Mouse (Mus musculus): Measurements from ENCODE around the gene Tmsb15l. TPM values are rescaled to one million over a fixed set of nuclear protein-coding genes. Genes with fewer than 3 reads are reported as not detected.

The Tmsb15l gene
- polyA plus RNA-seq (2015; fragmentation: Nextera tagmentation; extraction: Ambion mirVana), result 1.5 and 1.9 TPM in 2 replicates

- Histone ChIP-seq H3K9ac (ENCODE audit: low read length) (peak within 1 kb of the TSS; percentile 66), H3K27me3 (ENCODE audit: control insufficient read depth, insufficient read depth, low read length) (no peaks in the 10 kb centered on the region), H3K4me2 (ENCODE audit: low read depth, low read length) (peak within 1 kb of the TSS; percentile 66), H3K9me3 (replicated peaks; ENCODE audit: control insufficient read depth, low read length) (no peaks in the 10 kb centered on the region), H3K4me3 (ENCODE audit: low read length) (peak within 1 kb of the TSS; percentile 46), H3K27ac (ENCODE audit: low read length) (no peak within 1 kb of the TSS), H3K36me3 (ENCODE audit: control insufficient read depth, insufficient read depth) (no peaks in the 10 kb centered on the region), H3K4me1 (ENCODE audit: control insufficient read depth, insufficient read depth, low read length) (no peaks in the 10 kb centered on the region)
- 25% methylated on average over 15 of the region's 15 CpGs for WGBS
- ATAC-seq (replicated peaks; ENCODE audit: extremely low read depth, insufficient read depth, low FRiP score), result peak; percentile 99
Observed at GRCm38 (mm10) chrX:136976424-136977084, at the start of gene Tmsb15l, which contains the start of gene Tmsb15b1. Tmsb15l (minus strand) TSS chrX:136976869. Tmsb15b1 (minus strand) TSS chrX:136976874.

- ATAC-seq (replicated peaks; ENCODE audit: extremely low read depth, insufficient read depth, low FRiP score), result peak; percentile 23; the same call in 1 of the 2 replicates
- H3K4me1 ChIP-seq (ENCODE audit: control insufficient read depth, insufficient read depth, low read length), result no peaks in the 10 kb centered on the region
- H3K9me3 ChIP-seq (replicated peaks; ENCODE audit: control insufficient read depth, low read length), result no peaks in the 10 kb centered on the region
- WGBS, result 20% methylated on average over 1 of the region's 1 CpGs
- H3K4me2 ChIP-seq (ENCODE audit: low read depth, low read length), result no peak overlapping the region
- no peaks in the 10 kb centered on the region for H3K36me3 ChIP-seq (ENCODE audit: control insufficient read depth, insufficient read depth)
- no peak overlapping the region for H3K4me3 ChIP-seq (ENCODE audit: low read length)
- no peak overlapping the region for H3K27ac ChIP-seq (ENCODE audit: low read length)
- no peaks in the 10 kb centered on the region for H3K27me3 ChIP-seq (ENCODE audit: control insufficient read depth, insufficient read depth, low read length)
- no peak overlapping the region for H3K9ac ChIP-seq (ENCODE audit: low read length)
Observed at GRCm38 (mm10) chrX:137019310-137019709, 42.6 kb upstream of the Tmsb15l start.

- no peaks in the 10 kb centered on the region for H3K4me1 ChIP-seq (ENCODE audit: control insufficient read depth, insufficient read depth, low read length)
- H3K4me2 ChIP-seq (ENCODE audit: low read depth, low read length), result no peak overlapping the region
- no peak overlapping the region for H3K27ac ChIP-seq (ENCODE audit: low read length)
- no peaks in the 10 kb centered on the region for H3K9me3 ChIP-seq (replicated peaks; ENCODE audit: control insufficient read depth, low read length)
- no peak overlapping the region for H3K4me3 ChIP-seq (ENCODE audit: low read length)
- 67% methylated on average over 1 of the region's 1 CpGs for WGBS
- H3K36me3 ChIP-seq (ENCODE audit: control insufficient read depth, insufficient read depth), result no peaks in the 10 kb centered on the region
- no peaks in the 10 kb centered on the region for H3K27me3 ChIP-seq (ENCODE audit: control insufficient read depth, insufficient read depth, low read length)
- H3K9ac ChIP-seq (ENCODE audit: low read length), result no peak overlapping the region
- ATAC-seq (replicated peaks; ENCODE audit: extremely low read depth, insufficient read depth, low FRiP score), result no peak
Observed at GRCm38 (mm10) chrX:137017668-137018067, 41.0 kb upstream of the Tmsb15l start.

GRCm38 (mm10) chrX:137015099-137015709 lies 38.5 kb upstream of the Tmsb15l start:
- Histone ChIP-seq H3K27ac (ENCODE audit: low read length) (no peak overlapping the region), H3K27me3 (ENCODE audit: control insufficient read depth, insufficient read depth, low read length) (no peaks in the 10 kb centered on the region), H3K4me3 (ENCODE audit: low read length) (no peak overlapping the region), H3K9me3 (replicated peaks; ENCODE audit: control insufficient read depth, low read length) (no peaks in the 10 kb centered on the region), H3K4me2 (ENCODE audit: low read depth, low read length) (no peak overlapping the region), H3K9ac (ENCODE audit: low read length) (no peak overlapping the region), H3K36me3 (ENCODE audit: control insufficient read depth, insufficient read depth) (no peaks in the 10 kb centered on the region), H3K4me1 (ENCODE audit: control insufficient read depth, insufficient read depth, low read length) (no peaks in the 10 kb centered on the region)
- 44% methylated on average over 6 of the region's 6 CpGs for WGBS
- no peak for ATAC-seq (replicated peaks; ENCODE audit: extremely low read depth, insufficient read depth, low FRiP score)

- Histone ChIP-seq H3K36me3 (ENCODE audit: control insufficient read depth, insufficient read depth) (no peaks in the 10 kb centered on the region), H3K4me2 (ENCODE audit: low read depth, low read length) (no peak overlapping the region), H3K27me3 (ENCODE audit: control insufficient read depth, insufficient read depth, low read length) (peaks cover 3% of the 10 kb centered on the region; the same call in 1 of the 2 replicates), H3K9me3 (replicated peaks; ENCODE audit: control insufficient read depth, low read length) (no peaks in the 10 kb centered on the region), H3K9ac (ENCODE audit: low read length) (no peak overlapping the region), H3K27ac (ENCODE audit: low read length) (no peak overlapping the region), H3K4me3 (ENCODE audit: low read length) (no peak overlapping the region), H3K4me1 (ENCODE audit: control insufficient read depth, insufficient read depth, low read length) (no peaks in the 10 kb centered on the region)
- WGBS, result 57% methylated on average over 2 of the region's 2 CpGs
- ATAC-seq (replicated peaks; ENCODE audit: extremely low read depth, insufficient read depth, low FRiP score), result no peak
Observed at GRCm38 (mm10) chrX:136996256-136996655, 19.6 kb upstream of the Tmsb15l start.

- ATAC-seq (replicated peaks; ENCODE audit: extremely low read depth, insufficient read depth, low FRiP score), result no peak
- Histone ChIP-seq H3K27ac (ENCODE audit: low read length) (no peak overlapping the region), H3K36me3 (ENCODE audit: control insufficient read depth, insufficient read depth) (no peaks in the 10 kb centered on the region), H3K9ac (ENCODE audit: low read length) (no peak overlapping the region), H3K4me1 (ENCODE audit: control insufficient read depth, insufficient read depth, low read length) (no peaks in the 10 kb centered on the region), H3K4me3 (ENCODE audit: low read length) (no peak overlapping the region; the same call in 1 of the 2 replicates), H3K9me3 (replicated peaks; ENCODE audit: control insufficient read depth, low read length) (no peaks in the 10 kb centered on the region), H3K4me2 (ENCODE audit: low read depth, low read length) (peak overlapping the region; percentile 52), H3K27me3 (ENCODE audit: control insufficient read depth, insufficient read depth, low read length) (peaks cover 3% of the 10 kb centered on the region; the same call in 1 of the 2 replicates)
- 37% methylated on average over 14 of the region's 14 CpGs for WGBS
Observed at GRCm38 (mm10) chrX:136993641-136994040, 17.0 kb upstream of the Tmsb15l start.

- no peak within 1 kb of the TSS for H3K27ac ChIP-seq (ENCODE audit: low read length)
- 11% methylated on average over 26 of the region's 26 CpGs for WGBS
- no peaks in the 10 kb centered on the region for H3K9me3 ChIP-seq (replicated peaks; ENCODE audit: control insufficient read depth, low read length)
- H3K4me2 ChIP-seq (ENCODE audit: low read depth, low read length), result peak within 1 kb of the TSS; percentile 52
- no peaks in the 10 kb centered on the region for H3K36me3 ChIP-seq (ENCODE audit: control insufficient read depth, insufficient read depth)
- peak; percentile 92 for ATAC-seq (replicated peaks; ENCODE audit: extremely low read depth, insufficient read depth, low FRiP score)
- peaks cover 3% of the 10 kb centered on the region; the same call in 1 of the 2 replicates for H3K27me3 ChIP-seq (ENCODE audit: control insufficient read depth, insufficient read depth, low read length)
- H3K4me1 ChIP-seq (ENCODE audit: control insufficient read depth, insufficient read depth, low read length), result no peaks in the 10 kb centered on the region
- H3K9ac ChIP-seq (ENCODE audit: low read length), result no peak within 1 kb of the TSS
- H3K4me3 ChIP-seq (ENCODE audit: low read length), result peak within 1 kb of the TSS; percentile 30
Observed at GRCm38 (mm10) chrX:136992978-136993547, 16.4 kb upstream of the Tmsb15l start, which contains the start of gene Zcchc18. Zcchc18 (plus strand) TSS chrX:136993155.

- Histone ChIP-seq H3K36me3 (ENCODE audit: control insufficient read depth, insufficient read depth) (no peaks in the 10 kb centered on the region), H3K9ac (ENCODE audit: low read length) (no peak overlapping the region), H3K27ac (ENCODE audit: low read length) (no peak overlapping the region), H3K4me2 (ENCODE audit: low read depth, low read length) (peak overlapping the region; percentile 52), H3K4me3 (ENCODE audit: low read length) (peak overlapping the region; percentile 30), H3K9me3 (replicated peaks; ENCODE audit: control insufficient read depth, low read length) (no peaks in the 10 kb centered on the region), H3K4me1 (ENCODE audit: control insufficient read depth, insufficient read depth, low read length) (no peaks in the 10 kb centered on the region), H3K27me3 (ENCODE audit: control insufficient read depth, insufficient read depth, low read length) (peaks cover 3% of the 10 kb centered on the region; the same call in 1 of the 2 replicates)
- 20% methylated on average over 19 of the region's 19 CpGs for WGBS
- ATAC-seq (replicated peaks; ENCODE audit: extremely low read depth, insufficient read depth, low FRiP score), result peak; percentile 6; the same call in 1 of the 2 replicates
Observed at GRCm38 (mm10) chrX:136992191-136992965, 15.7 kb upstream of the Tmsb15l start.

Measured in heart, embryonic 16.5 days (tissue).